In the genomic region with DNA sequence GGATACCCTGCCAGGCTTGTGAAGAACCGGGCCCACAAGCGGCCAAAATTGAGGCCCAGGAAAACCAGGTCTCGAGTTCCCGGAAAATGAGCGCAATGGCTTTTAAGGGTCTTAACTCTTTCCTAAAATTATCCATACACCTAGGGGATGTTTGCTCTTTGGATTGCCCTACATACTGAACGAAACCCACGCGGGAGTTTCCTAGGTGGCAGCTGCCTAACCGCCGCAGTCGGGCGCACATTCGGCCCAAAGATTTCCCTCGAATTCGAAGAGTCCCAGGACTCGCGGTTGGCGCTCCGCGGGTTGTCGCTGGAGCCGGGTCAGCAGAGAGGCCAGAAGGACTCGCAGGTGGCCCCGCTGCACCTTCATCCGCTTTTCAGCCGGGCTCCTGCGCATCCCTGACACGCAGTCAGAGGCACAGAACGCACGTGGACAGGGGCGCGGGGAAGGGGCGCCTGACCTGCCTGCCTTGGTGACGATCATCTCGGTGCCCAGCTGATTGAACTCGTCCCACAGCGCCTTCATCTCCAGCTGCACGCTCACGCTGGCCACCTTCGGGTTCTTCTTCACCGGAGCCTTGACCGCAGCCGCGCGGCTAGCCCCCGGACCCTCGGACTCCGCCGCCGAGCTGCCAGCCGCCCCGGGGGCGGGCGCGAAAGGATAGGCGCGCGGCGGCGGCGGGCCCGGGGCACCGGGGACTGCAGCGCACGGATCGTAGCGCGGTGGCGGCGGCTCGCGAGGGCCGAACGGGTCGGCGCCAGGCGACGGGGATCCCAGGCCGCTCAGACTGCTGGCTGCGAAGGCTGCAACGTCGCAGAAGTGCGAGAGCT, we compare ENCODE assay signal across 9 mouse cellular contexts. TPM values are rescaled to one million over a fixed set of nuclear protein-coding genes. Genes with fewer than 3 reads are reported as not detected.
DNase-seq lines count a peak whose midpoint lies in the region; ATAC-seq and TF ChIP-seq lines count a peak whose summit lies in the region.
"Had no signal": no experiment of that assay in that cellular context is flagged by ENCODE, and none has a peak within 500 bp of the region (broad histone marks: within the 10 kb centered on the region; RNA-seq: fewer than 3 reads in every experiment).

No protein-coding gene starts in this region.

- peak overlapping the region; percentile 37 for H3K9ac ChIP-seq in heart, embryonic 15.5 days
- peak overlapping the region; percentile 62 for H3K9ac ChIP-seq in hindbrain, embryonic 13.5 days
- peak overlapping the region; percentile 28; the same call in 1 of the 2 replicates for H3K9ac ChIP-seq in midbrain, embryonic 15.5 days

- H3K27me3 ChIP-seq in heart, embryonic 15.5 days, result peaks cover 100% of the 10 kb centered on the region
- peaks cover 99% of the 10 kb centered on the region for H3K27me3 ChIP-seq in hindbrain, embryonic 13.5 days
- H3K27me3 ChIP-seq in midbrain, embryonic 15.5 days (replicated peaks), result peaks cover 98% of the 10 kb centered on the region

- DNase-seq in heart, adult 18-20 months, result no peak
- DNase-seq in gastrocnemius, adult 8-10 months (ENCODE audit: low spot score in 2 of 2), result no peak
- DNase-seq in urinary bladder, adult 2 months (ENCODE audit: low spot score), result no peak
- no peak for DNase-seq in spleen, postnatal 14 days (ENCODE audit: low spot score in 2 of 2)

- WGBS in heart, embryonic 15.5 days, result 3% methylated on average over 83 of the region's 83 CpGs
- WGBS in hindbrain, embryonic 13.5 days, result under 1% methylated on average over 76 of the region's 83 CpGs
- WGBS in midbrain, embryonic 15.5 days, result 1% methylated on average over 78 of the region's 83 CpGs

- no peak for TF ChIP-seq POLR2A in cortical plate, adult 2 months (IDR thresholded peaks at IDR 0.05; ENCODE audit: extremely low read depth, insufficient read depth, low read length)

- no peaks in the 10 kb centered on the region for H3K9me3 ChIP-seq in heart, embryonic 15.5 days (replicated peaks)
- no peaks in the 10 kb centered on the region for H3K9me3 ChIP-seq in hindbrain, embryonic 13.5 days
- H3K9me3 ChIP-seq in midbrain, embryonic 15.5 days, result no peaks in the 10 kb centered on the region

- H3K4me2 ChIP-seq in heart, embryonic 15.5 days, result peak overlapping the region; percentile 83
- H3K4me2 ChIP-seq in hindbrain, embryonic 13.5 days, result peak overlapping the region; percentile 60
- peak overlapping the region; percentile 49 for H3K4me2 ChIP-seq in midbrain, embryonic 15.5 days

- ATAC-seq in heart, embryonic 15.5 days (replicated peaks; ENCODE audit: insufficient number of reproducible peaks, insufficient read depth, low FRiP score, low read depth), result no peak
- ATAC-seq in hindbrain, embryonic 13.5 days (ENCODE audit: low FRiP score), result no peak
- ATAC-seq in midbrain, embryonic 15.5 days (replicated peaks), result no peak

- no peak overlapping the region for H3K27ac ChIP-seq in heart, embryonic 15.5 days
- H3K27ac ChIP-seq in cortical plate, adult 2 months (ENCODE audit: insufficient read depth, low read length), result no peak overlapping the region
- no peak overlapping the region for H3K27ac ChIP-seq in hindbrain, embryonic 13.5 days
- no peak overlapping the region for H3K27ac ChIP-seq in midbrain, embryonic 15.5 days

- no peaks in the 10 kb centered on the region for H3K36me3 ChIP-seq in heart, embryonic 15.5 days
- no peaks in the 10 kb centered on the region for H3K36me3 ChIP-seq in hindbrain, embryonic 13.5 days
- H3K36me3 ChIP-seq in midbrain, embryonic 15.5 days (replicated peaks), result no peaks in the 10 kb centered on the region

- peaks cover 63% of the 10 kb centered on the region for H3K4me1 ChIP-seq in heart, embryonic 15.5 days (replicated peaks)
- no peaks in the 10 kb centered on the region; the same call in 1 of the 2 replicates for H3K4me1 ChIP-seq in cortical plate, adult 2 months (ENCODE audit: control insufficient read depth, insufficient read depth, low read length)
- peaks cover 58% of the 10 kb centered on the region for H3K4me1 ChIP-seq in hindbrain, embryonic 13.5 days (replicated peaks)
- H3K4me1 ChIP-seq in midbrain, embryonic 15.5 days, result peaks cover 45% of the 10 kb centered on the region

- peak overlapping the region; percentile 53 for H3K4me3 ChIP-seq in heart, embryonic 15.5 days
- peak overlapping the region; percentile 14; the same call in 1 of the 2 replicates for H3K4me3 ChIP-seq in cortical plate, adult 2 months (ENCODE audit: insufficient read depth, low read length)
- peak overlapping the region; percentile 35 for H3K4me3 ChIP-seq in hindbrain, embryonic 13.5 days
- H3K4me3 ChIP-seq in midbrain, embryonic 15.5 days, result peak overlapping the region; percentile 35

- no peak for TF ChIP-seq CTCF in cortical plate, adult 2 months (IDR thresholded peaks at IDR 0.05; ENCODE audit: extremely low read depth, insufficient read depth, low read length)

RNA-seq across cellular contexts. Expression of gene Tbx1, which starts 4.2 kb away (rescaled TPM):
- 0.66 and 1.5 TPM in 2 replicates for polyA plus RNA-seq in heart, embryonic 15.5 days (2015; fragmentation: Nextera tagmentation; extraction: Ambion mirVana)
- total RNA-seq in heart, adult 18-20 months (2021), result 1 to 10 TPM; 1.1 to 1.3 TPM
- 2.1 and 3.6 TPM in 2 replicates for polyA plus RNA-seq in cortical plate, adult 2 months (2012; rRNA removed)
- polyA plus RNA-seq in hindbrain, embryonic 13.5 days (2015; fragmentation: Nextera tagmentation; extraction: Ambion mirVana), result 0.99 and 1.7 TPM in 2 replicates
- polyA plus RNA-seq in midbrain, embryonic 15.5 days (2015; fragmentation: Nextera tagmentation; extraction: Ambion mirVana), result 0.80 and 0.98 TPM in 2 replicates
- 1 to 10 TPM; 3.0 to 5.8 (median 3.9) TPM for total RNA-seq in gastrocnemius, adult 8-10 months (2022)
- polyA plus RNA-seq in urinary bladder, adult 2 months (2012; rRNA removed), result 2.0 and 4.1 TPM in 2 replicates
- total RNA-seq: common myeloid progenitor, adult 5-6 weeks had no signal

RNA-seq across cellular contexts. Expression of gene Gp1bb, which starts 35.9 kb away (rescaled TPM):
- 3.7 and 3.8 TPM in 2 replicates for polyA plus RNA-seq in heart, embryonic 15.5 days (2015; fragmentation: Nextera tagmentation; extraction: Ambion mirVana)
- under 1 TPM; 0.27 to 0.67 TPM for total RNA-seq in heart, adult 18-20 months (2021)
- polyA plus RNA-seq in cortical plate, adult 2 months (2012; rRNA removed), result 4.5 and 4.6 TPM in 2 replicates
- polyA plus RNA-seq in hindbrain, embryonic 13.5 days (2015; fragmentation: Nextera tagmentation; extraction: Ambion mirVana), result 11.2 and 11.9 TPM in 2 replicates
- 13.1 and 13.7 TPM in 2 replicates for polyA plus RNA-seq in midbrain, embryonic 15.5 days (2015; fragmentation: Nextera tagmentation; extraction: Ambion mirVana)
- total RNA-seq in gastrocnemius, adult 8-10 months (2022), result not detected
- polyA plus RNA-seq in urinary bladder, adult 2 months (2012; rRNA removed), result 0.55 and 0.59 TPM in 2 replicates

RNA-seq across cellular contexts. Expression of gene Gm49601, which starts 39.9 kb away (rescaled TPM):
- 0.94 and 1.4 TPM in 2 replicates for polyA plus RNA-seq in heart, embryonic 15.5 days (2015; fragmentation: Nextera tagmentation; extraction: Ambion mirVana)
- total RNA-seq in heart, adult 18-20 months (2021), result 1 to 10 TPM in 1 of 2 experiments, under 1 TPM in 1; 0.15 to 1.1 TPM
- 156 and 173 TPM in 2 replicates for polyA plus RNA-seq in cortical plate, adult 2 months (2012; rRNA removed)
- polyA plus RNA-seq in hindbrain, embryonic 13.5 days (2015; fragmentation: Nextera tagmentation; extraction: Ambion mirVana), result 19.3 and 21.0 TPM in 2 replicates
- polyA plus RNA-seq in midbrain, embryonic 15.5 days (2015; fragmentation: Nextera tagmentation; extraction: Ambion mirVana), result 22.8 and 23.3 TPM in 2 replicates
- under 1 TPM in 3 of 4 experiments, not detected in 1; 0.29 to 0.48 (median 0.47) TPM for total RNA-seq in gastrocnemius, adult 8-10 months (2022)
- polyA plus RNA-seq in urinary bladder, adult 2 months (2012; rRNA removed), result 11.8 and 15.0 TPM in 2 replicates
- total RNA-seq: common myeloid progenitor, adult 5-6 weeks had no signal

RNA-seq across cellular contexts. Expression of gene Sept5, which starts 43.5 kb away (rescaled TPM):
- 8.1 and 14.8 TPM in 2 replicates for polyA plus RNA-seq in heart, embryonic 15.5 days (2015; fragmentation: Nextera tagmentation; extraction: Ambion mirVana)
- total RNA-seq in heart, adult 18-20 months (2021), result 1 to 10 TPM; 3.9 to 4.1 TPM
- polyA plus RNA-seq in cortical plate, adult 2 months (2012; rRNA removed), result 999 TPM in 2 replicates
- polyA plus RNA-seq in hindbrain, embryonic 13.5 days (2015; fragmentation: Nextera tagmentation; extraction: Ambion mirVana), result 169 and 176 TPM in 2 replicates
- polyA plus RNA-seq in midbrain, embryonic 15.5 days (2015; fragmentation: Nextera tagmentation; extraction: Ambion mirVana), result 223 and 229 TPM in 2 replicates
- 1 to 10 TPM; 1.7 to 2.7 (median 2.3) TPM for total RNA-seq in gastrocnemius, adult 8-10 months (2022)
- polyA plus RNA-seq in urinary bladder, adult 2 months (2012; rRNA removed), result 44.7 and 46.4 TPM in 2 replicates
